Mouse (Mus musculus) 3T3-L1 (cell line): ENCODE measurements around the gene Gm20388.

ENCODE experiments used
- DNase-seq: peaks from one replicate; pipeline ENCODE4 v3.0.0-alpha.2; 2015; ENCODE audit warnings: low read depth, low spot score

Gene Gm20388

DNA sequence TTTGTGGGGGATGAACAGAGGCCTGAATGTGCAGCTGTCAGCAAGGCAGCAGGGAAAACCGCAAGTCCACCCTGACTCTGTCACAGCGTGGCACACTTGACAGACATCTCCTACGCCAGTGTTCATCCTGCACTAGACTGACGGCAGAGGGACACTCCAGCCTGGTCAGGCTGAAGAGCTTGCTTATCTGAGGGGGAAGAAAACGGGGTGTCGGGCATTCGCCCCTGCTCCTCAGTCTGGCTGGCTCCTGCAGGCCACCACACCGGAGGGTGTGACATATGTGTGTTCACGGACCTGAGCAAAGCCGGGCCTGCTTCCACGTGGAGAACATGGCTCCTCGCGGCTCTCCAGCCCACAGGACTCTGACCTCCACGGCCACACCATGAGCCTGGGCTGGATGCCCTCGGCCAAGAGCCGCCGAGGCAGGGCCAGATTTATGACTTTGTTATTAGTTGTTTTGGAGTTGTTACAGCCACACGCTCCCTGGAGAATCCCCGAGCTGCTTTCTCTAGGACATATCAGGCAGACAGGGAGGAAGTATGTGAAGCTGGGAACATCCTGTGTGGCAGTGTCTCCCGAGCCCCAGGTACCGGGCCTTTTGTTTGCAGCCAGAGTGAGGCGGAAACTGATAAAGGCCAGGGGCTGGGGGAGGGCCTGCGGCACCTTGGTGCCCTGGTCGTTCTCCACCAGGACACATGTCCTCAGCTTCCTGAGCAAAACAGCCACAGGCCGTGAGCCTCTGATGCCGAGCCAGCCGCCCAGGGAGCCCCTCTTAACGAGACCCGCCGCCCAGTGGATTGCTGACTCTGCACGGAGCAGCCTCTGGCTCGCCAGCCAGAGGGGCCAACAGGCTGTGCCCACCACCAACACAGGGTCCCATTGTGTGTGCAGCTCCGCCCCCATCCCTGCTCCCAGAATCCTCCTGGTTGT is 1424.1 kb downstream of the Gm20388 start:
- no peak for DNase-seq

- DNase-seq = no peak
Measured at GRCm38 (mm10) chr8:121335684-121336083, 1425.0 kb downstream of the Gm20388 start.

DNA sequence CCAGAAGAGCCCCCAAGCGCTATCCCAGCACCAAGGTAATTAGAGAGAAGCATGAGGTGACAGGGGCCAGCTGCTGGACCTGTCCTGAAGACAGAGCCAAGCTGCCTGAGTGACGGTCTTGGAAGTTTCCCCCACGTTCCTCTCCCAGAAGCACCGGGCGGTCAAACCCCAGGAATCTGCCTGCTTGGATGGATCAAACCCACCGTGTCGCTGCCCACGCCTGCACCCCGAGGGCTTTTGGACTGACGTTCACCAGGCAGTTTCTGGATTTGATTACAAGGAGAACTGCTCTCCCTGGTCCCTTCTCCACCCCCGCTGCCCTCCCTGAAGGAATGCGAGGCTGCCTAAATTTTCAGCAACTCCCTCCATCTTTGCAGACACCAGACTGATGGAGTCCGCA is 1432.3 kb downstream of the Gm20388 start:
- DNase-seq = peak; percentile 10

- no peak for DNase-seq
Measured at GRCm38 (mm10) chr8:121344486-121344885, 1433.8 kb downstream of the Gm20388 start.

GRCm38 (mm10) chr8:121346175-121346574 is 1435.5 kb downstream of the Gm20388 start:
- no peak for DNase-seq

DNA sequence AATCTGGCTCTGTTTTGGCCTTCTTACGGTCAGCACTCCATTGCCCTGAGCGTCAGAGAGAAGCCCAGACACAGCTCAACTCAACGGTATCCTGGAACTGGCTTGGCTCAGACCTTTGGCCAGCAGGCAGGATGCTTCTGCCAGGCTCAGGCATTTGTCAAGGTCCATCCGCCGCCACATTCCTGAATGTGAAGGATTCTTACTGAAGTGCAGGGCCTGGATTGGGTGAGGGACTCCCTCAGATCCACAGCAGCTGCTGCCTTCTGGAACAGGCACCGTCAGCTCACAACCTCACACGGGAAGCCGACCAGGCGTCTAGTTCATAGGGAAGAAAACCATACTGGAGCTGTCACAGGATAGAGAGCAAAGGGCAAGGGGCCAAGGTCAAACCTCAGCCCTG is 1436.2 kb downstream of the Gm20388 start:
- peak; percentile 3 for DNase-seq

- no peak for DNase-seq
Measured at GRCm38 (mm10) chr8:121348998-121349397, 1438.4 kb downstream of the Gm20388 start.

DNA sequence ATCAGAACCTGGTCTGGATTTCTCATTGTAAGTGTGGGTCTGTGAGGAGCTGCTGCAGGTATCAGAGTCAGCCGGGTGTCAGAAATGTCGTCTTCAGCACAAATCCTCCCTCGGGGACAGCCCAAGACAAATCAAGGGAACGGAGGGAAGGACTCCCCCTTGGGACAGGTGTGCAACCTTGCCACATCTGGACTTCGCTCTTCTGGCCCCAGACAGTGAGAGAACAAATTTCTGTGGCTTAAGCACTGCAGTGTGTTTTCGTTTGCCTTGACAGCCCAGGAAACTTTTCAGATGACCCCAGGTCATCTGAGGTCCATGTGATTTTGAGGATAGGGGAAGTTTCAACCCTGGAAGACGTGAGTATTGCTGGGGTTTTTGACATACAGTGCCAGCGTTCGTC is 1440.2 kb downstream of the Gm20388 start:
- no peak for DNase-seq

GRCm38 (mm10) chr8:121354844-121355243 is 1444.2 kb downstream of the Gm20388 start:
- DNase-seq = no peak

- DNase-seq = no peak
Measured at GRCm38 (mm10) chr8:121357451-121357850, 1446.8 kb downstream of the Gm20388 start.

DNA sequence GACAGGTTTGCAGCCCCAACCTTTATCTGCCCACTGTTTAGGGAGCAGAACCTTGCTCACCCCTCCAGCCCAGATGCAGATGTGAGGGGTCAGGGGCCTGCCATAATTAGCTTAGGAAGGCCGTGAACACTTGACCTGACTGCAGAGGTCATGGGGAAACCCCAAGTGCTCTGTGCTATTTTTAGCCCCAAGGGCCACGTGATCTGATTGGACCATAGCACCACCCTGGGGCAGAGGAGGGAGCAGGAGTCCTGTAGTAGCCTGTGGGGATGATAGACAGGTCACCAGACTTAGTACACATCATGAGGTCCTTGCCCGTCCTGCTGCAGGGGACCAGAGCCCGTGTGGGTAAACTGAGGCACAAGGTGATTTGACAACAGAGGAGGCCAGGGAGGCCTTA is 1448.0 kb downstream of the Gm20388 start:
- DNase-seq = no peak

GRCm38 (mm10) chr8:121359131-121359981 is 1448.7 kb downstream of the Gm20388 start:
- DNase-seq = no peak

- no peak for DNase-seq
Measured at GRCm38 (mm10) chr8:121360001-121360400, 1449.4 kb downstream of the Gm20388 start.

- no peak for DNase-seq
Measured at GRCm38 (mm10) chr8:121361166-121361565, 1450.5 kb downstream of the Gm20388 start.

DNA sequence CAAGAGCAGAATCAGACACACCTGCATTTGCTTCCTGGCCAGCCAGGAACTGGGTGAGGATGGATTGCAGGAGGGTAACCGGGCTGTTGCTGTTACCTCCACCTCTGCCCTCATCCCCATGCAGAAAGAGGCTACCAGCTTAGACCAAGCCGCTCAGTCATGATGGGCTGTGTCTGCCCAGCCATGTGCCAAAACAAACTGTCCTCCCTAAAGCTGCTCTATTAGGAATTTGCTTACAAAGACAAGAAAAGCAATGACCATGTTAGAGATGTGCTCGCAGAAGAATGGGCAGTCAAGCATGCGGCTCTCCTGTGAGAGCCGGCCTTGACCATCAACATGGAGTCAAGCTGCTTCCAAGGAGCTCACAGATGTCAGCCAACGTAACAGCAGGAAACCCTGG is 1454.0 kb downstream of the Gm20388 start:
- DNase-seq = no peak

DNA sequence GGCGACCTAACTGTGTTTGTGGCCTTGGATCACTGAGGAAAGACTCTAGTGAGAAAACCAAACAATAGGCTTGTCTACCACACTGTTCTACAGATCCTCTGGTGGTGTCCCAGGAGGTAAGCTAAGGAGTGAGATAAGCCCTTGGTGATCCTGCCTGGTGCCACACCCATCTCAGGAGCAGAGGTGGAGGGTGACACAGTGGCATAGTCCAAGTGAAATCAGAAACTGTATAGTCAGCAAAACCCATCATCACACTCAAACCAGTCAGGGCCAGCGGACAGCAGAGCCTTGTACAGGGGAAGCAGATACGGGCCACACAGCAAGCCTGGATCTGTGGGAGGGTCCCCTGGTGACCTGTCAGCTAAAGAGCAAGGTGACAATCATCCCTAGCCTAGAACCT is 1454.5 kb downstream of the Gm20388 start:
- DNase-seq = no peak

DNA sequence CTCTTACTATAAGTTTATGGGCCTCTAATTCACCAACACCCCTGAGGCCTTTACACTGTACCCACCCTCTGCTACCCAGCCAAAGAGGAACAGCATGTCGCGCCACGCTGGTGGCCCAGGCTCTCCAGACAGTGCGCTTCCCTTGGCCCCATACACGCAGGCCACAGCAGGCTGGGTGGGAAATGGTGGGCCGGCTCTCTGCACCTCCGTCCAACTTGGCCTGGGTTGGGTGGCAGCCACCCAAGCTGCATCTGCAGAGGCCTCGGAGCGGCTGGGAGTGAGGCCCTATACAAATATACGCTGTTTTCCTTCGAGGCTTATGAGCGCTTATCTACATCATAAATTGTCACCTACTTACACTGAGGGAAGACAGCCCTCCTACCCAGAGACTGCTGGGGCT is 1456.0 kb downstream of the Gm20388 start:
- DNase-seq = no peak

- no peak for DNase-seq
Measured at GRCm38 (mm10) chr8:121368799-121369198, 1458.2 kb downstream of the Gm20388 start.

- no peak for DNase-seq
Measured at GRCm38 (mm10) chr8:121369378-121369777, 1458.7 kb downstream of the Gm20388 start.

DNA sequence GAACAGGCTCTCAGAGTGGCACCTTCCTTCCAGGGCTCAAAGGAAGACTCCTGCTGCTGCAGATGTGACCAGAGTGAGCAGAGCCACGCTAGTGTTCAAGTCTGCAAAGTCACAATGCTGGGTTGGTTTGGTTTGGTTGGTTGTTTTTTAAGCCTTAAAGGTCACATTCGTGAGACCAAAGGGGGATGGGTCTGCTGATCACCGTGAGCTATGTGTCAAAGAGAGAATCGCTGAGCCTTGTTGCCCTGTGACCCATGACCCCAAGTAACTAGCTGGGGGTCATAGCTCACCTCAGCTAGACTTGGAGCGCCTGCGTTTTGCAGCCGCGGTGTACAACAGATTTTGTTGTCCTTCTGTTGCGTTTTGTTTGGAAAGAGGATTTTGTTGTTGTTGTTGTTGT is 1460.6 kb downstream of the Gm20388 start:
- DNase-seq = no peak

GRCm38 (mm10) chr8:121371911-121372638 is 1461.4 kb downstream of the Gm20388 start:
- no peak for DNase-seq

DNA sequence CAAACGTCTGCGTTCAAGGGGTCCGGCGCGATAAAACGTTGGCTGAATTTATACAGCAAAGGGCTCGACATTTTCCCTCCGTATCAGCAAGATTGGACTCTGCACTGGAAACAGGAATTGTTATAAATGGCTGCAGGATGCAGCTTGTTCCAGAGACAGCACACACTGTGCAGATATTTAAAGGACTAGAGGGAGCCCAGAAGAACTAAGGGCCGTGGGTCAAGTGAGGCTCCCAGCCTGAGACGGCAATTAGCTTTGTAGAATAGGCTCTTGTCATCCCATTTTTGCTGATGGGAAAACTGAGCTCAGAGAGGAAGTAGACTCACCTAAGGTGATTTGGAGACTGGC is 1462.0 kb downstream of the Gm20388 start:
- DNase-seq = no peak
